Mouse (Mus musculus) cerebellum, adult (tissue): Measurements from ENCODE around the gene B3galt1.

Experiments
- ATAC-seq: cut with Nextera tagmentation; 2 replicates; pipeline ENCODE4 v1.9.2; 2017; ENCODE audit warnings: mild to moderate bottlenecking, moderate library complexity, mixed read lengths; ENCODE audit not compliant: insufficient number of reproducible peaks, low FRiP score, low TSS enrichment

The B3galt1 gene

DNA sequence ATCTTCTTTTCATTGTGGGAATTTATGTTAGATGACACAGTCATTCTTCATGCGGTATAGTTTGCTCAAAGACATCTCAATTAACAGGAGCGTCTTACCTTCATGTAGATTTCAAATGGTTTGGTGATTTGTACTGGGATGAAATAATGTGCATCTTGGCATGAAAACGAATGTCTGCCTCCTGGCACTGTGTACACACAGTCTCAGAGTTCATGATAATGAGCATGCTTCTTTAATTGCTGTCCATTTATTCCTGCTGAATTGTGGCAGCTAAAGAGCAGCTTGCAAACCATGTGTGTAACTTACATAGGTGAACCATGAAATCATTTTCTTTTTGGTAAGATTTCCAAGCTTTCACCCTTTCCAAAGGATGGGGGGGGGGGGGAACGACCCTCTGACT lies 112.0 kb downstream of the B3galt1 start:
- ATAC-seq: no peak

DNA sequence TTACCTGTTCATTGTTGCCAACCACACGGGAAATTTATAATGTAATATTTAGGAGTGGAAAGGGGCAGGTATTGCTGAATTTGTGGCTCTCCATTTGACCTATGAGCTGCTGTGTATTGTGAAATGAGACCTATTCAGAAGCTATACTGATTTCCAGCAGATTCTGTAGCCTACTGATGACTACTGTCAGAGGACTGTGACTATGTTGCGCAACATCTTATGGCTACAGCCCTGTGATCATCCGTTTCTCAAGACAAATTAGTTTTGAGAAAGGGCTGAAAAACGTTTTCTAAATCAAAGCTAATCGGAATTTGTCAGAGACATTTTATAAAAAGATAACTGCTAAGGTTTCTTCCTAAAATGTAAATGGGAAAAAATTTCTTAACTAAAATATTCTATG lies 158.6 kb downstream of the B3galt1 start:
- ATAC-seq: no peak

DNA sequence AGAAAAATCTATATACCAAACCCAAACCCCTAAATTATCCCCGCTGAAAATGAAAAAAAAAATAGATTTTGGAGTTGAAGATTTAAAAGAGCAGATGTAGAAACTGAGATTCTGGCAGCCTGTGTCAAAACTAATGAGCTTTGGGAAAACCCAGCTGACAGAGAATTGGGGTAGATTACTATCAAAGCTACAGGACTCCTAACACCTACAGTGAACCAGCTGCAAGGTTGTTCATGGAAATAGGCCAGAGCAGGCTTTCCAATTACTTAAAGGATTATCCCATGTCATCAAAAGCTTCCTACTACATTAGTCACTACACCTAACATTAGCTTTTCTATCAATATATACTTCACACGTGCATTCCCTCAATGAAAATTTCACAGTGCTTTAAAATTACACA lies 165.1 kb downstream of the B3galt1 start:
- ATAC-seq: no peak

DNA sequence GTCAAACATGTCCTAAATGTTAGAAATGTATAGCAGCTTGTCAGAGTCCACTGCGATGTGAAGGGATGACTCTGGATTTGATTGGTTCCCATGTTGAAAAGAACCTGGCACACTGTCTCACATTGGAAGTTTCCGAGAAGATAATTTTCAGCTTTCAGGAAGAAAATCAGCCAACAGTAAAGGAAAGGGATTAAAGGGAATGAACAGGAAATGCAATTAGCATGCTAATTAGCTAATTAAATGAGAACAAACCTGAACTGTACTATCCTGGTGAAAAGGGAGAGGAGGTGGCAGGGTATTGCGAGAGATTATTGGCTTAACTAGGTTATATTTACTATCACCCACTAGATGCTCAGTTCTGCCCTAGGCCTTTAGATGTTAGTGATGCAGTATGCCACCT lies 185.9 kb downstream of the B3galt1 start:
- ATAC-seq: no peak

DNA sequence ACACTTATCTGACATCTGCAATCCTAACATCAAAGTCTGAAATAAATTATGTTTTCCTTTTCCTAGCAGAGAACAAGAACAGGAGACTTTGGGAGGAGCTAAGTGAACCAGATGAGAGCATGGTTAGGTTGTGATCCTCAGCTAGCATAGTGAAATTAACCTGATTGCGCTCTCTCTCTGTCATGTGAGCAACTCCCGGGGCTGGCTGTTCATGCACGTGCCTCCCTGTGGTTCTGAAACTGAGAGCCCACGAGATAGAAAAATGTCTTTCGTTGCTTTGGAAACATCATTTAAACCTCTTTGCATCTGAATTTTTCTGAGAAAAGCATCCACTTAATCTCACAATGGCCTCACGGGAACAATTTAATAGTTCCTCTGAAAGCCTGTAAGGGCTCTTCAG lies 190.8 kb downstream of the B3galt1 start:
- ATAC-seq: no peak

DNA sequence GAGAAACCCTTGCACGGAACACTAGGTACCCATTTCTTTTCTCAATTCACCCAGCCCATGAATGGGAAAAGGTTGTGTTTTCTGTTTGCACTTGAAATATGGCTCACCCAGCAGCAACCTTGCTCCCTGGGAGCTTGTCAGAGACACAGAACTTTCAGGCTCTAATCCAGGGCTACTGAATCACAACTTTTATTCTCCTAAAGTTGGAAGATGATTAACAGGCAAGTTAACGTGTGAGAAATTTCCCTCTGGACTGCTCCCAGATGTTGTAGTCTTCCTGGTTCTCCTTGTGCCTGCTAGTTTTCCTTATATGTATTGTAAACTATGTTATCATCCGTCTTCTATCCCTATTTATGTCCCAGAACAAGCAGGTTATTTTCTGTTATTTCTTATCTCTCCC lies 221.9 kb downstream of the B3galt1 start:
- ATAC-seq: no peak

DNA sequence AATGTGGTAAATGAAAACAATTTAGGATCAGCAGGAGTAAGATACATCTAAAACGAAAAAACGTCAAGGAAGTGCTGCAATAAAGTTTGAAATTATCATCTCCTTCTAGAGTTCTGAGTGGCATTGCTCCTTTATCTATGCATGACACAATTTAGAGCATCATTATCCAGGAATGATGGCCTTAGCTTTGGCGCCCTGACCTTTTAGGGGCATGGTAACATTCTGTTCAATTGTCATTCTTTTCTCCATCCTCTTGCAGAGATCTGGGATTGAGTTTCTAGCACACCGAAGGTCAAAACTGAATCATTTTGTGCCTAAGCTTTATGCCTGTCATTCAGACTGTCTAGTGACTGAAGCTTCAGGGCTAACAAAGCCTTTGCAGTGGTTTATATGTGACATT lies 231.9 kb downstream of the B3galt1 start:
- no peak for ATAC-seq

DNA sequence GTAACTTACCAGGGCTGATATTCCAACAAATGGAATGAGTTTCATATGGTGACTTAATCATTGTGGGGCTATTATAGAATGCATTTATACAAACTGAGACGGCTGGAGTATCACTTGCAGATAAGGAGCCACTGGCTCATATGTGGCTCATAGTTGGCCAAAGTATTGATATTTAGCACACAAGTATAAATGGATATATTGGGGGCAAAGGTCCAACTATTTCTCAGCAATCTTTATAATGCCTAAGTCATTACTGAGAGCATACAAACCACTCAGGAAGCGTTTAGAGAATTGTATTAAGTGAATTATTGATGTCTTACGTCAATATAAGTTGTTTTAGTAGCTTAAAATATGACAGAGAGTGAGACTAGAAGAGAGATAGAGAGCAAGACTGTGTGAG lies 234.3 kb downstream of the B3galt1 start:
- no peak for ATAC-seq

DNA sequence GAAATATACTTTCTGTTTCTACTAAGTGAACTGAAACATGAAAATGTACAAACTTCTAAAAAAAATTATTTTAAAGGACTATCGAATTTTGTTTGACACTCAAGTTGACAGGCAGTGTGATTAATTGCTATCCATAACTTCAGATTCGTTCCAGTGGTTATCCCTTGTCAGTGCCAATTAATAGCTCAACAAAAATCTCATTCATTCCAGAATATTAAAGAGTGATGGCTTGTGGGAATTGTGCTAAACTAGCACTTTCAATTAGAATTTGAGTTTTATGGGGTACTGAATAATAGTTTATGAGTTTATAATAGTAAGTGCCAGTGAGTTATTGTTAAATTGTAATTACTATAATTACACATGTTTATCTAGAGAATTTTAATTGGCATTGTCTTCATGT lies 250.5 kb downstream of the B3galt1 start:
- no peak for ATAC-seq

DNA sequence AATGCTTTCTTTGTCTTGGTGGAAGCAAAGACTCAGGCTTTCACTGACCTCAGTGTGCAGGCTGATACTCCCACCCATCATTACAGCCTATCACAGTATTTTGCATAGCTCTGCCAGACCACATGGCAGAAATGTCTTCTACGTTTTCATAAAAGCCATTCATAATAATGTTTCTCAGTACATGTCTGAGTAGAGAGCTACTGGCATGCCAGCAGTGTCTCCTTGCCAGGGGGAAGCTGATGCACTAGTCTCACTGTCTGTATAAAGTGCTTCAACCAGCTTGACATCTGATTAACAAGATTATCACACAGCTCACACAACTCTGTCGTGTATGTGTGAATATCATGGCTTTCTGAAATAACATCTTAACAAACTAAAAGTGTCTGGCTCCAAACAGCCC lies 252.3 kb downstream of the B3galt1 start:
- ATAC-seq: no peak

DNA sequence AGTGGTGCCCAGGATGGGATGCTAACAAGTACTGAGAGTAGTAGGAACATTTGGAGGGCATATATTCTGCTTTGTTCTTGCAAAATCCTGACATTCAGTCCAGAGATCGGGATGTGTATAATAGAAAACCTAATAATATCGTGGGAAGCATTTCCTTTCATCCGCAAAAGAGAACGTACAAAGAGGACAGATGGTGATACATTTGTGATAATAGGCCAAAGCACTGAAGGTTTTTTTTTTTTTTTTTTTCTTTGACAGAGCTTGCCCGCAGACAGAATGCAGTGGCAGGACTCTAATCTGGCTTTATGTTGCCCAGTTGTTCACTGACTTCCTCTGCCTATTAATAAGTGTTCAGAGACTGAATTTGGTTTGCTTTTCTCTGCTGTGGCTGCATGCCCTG lies 256.7 kb downstream of the B3galt1 start:
- ATAC-seq: peak; percentile 49; the same call in 1 of the 2 replicates

DNA sequence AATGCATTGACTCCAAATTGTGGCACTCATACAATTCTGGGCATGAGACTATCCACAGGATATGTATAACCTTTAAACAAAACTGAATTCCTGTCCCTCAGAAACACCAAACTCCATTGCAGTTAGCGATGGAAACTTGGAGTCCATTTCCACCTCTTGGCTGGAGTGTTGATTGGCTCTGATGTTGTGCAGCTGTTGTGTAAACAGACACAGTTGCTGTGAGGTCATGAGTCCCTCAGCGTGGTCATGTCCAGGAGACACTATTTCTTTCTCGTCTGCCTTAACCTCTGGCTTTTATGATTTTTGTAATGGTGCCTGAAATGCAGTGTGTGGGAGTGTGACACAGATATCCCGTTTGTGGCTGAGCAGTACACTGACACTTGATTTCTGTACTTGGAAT lies 262.0 kb downstream of the B3galt1 start:
- ATAC-seq: no peak

DNA sequence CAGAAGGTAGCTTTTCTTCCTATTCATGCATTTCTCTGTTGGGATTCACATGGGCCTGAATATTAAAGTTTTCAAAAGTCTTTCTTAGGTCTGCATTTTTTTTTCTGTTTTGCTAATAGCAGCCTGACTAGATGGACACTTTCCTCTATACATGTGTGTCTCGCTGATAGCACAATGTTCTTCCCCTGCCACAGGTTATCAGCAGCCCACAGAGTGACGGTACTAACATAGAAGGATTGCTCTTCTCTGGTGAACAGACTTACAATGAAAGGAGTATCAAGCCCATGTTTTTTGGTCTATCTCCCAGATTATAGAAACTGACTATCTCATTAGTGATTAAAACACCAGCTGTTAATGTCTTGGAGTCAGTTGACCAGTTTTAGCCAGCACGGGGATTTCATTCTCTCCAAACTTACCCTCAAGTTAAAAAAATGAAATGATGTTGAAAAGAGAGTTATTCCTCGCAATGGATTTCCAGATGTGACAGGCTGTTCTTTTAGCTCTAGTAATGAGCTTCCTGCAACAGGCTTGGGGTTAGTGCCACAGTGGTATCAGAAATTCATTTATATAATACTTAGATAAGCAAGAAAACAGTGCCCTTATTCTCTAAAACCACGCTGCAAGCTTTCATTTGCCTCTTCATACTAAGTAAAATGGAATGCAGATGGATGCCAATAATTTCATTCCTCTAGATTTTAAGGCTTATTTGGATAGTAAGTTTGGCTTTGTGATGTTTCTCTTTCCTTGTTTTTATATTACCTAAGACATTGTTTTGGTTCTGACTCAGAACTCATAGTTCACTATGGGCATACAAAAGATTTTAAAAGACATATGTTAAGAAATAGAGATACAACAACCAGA lies 263.6 kb downstream of the B3galt1 start:
- no peak for ATAC-seq

DNA sequence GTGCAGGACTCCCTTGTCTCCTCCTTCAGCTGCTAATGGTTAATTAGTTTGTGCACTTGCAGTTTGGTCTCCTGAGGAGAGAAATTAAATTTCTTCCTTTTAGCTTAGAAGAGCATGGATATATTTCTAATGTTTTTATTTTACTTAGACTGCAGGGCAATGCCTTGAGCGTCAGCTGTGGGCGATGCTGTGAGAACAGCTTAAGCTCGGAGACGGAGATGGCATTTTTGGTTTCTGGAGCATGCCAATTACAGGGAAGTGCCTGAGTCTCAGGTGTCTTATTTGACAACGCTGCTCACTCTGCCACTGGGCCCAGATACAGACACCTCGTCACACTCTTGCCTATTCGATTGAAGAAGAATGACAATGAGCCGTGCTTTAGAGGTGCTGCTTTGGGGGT lies 282.1 kb downstream of the B3galt1 start:
- no peak for ATAC-seq

DNA sequence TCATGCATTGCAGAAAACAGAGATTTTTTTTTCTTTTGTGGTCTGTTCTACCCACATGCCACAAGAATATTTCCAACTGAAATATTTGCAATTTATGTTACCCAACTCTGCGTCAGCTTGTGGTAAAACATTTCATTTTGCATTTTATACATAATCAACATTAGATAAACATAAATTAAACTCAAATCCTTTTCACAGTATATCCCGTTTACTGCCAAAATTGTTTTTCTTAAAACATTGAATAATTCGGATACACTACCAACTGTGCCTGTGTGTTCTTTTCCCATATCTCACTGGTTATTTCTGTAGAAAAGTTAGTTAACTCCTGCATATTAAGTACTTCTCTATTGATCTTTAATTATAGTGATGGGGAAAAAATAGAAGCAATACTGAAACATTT lies 285.1 kb downstream of the B3galt1 start:
- no peak for ATAC-seq

DNA sequence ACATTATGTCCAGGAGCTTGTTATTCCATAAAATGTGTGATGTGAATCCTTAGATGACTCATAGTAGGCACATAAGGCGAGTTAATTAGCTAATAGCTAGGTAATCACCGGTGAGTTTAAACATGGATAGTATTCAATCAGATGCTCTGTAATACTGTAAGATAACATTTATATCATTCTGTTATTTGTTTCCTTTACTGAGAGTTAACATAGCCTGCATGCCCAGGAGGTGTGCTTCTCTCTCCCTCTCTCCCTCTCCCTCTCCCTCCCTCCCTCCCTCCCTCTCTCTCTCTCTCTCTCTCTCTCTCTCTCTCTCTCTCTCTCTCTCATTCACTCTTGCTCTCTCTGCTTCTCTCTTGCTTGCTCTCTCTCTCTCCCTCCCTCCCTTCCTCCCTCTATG lies 292.7 kb downstream of the B3galt1 start:
- no peak for ATAC-seq

DNA sequence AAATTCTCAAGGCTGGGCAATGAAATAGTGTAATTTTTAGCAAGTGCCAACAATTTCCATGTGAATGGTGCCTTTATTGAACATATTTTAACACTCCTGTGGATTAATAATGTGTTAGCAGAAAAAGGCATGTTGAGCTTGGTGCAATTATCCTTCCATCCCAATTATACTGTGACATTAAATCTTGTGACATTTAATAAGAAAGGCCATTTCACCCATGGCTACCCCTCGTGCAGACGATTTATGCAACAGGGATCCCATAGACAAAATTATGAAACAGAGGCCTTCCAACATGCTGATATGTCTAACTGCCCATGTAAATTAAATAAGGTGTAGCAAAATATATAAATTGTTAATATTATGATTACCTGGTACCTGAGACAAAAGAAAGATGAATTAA lies 293.3 kb downstream of the B3galt1 start:
- ATAC-seq: no peak

DNA sequence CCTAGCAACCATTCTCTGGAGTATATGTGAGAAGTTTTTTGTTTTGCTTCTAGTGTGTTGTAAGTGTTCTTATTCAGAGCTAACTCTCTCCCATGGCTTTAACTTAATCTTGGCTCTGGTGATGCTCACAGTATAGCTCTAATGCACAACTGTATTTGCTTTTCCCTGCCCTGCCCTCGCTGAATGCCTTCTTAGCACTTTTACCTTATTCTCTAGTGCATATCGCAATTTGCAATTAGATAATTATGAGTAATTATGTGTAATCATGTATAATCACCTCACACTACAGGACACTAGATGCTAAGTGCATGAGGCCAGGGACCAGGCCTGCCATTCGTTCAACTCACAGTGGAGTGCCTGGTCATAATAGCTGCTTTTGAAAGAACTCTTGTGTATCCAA lies 307.7 kb downstream of the B3galt1 start:
- ATAC-seq: no peak

DNA sequence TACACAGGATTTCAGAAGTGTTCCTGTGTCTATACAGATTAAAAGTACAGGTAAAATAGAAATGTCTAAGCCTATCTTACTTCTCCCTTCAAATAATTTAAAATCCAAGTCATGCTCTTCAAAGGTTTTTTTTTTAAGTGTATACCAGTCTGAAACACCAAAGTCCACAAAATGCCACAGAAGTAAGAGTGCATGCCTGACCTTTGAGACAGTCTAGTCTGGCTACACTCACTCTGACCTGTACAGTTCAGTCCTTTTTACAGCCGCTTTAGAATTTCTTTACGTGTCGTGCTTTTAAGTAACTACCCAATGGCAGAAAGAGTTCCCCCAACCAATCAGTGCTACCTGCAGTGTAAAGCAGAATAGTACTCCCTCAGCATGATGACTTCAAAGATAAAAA lies 314.2 kb downstream of the B3galt1 start:
- no peak for ATAC-seq

DNA sequence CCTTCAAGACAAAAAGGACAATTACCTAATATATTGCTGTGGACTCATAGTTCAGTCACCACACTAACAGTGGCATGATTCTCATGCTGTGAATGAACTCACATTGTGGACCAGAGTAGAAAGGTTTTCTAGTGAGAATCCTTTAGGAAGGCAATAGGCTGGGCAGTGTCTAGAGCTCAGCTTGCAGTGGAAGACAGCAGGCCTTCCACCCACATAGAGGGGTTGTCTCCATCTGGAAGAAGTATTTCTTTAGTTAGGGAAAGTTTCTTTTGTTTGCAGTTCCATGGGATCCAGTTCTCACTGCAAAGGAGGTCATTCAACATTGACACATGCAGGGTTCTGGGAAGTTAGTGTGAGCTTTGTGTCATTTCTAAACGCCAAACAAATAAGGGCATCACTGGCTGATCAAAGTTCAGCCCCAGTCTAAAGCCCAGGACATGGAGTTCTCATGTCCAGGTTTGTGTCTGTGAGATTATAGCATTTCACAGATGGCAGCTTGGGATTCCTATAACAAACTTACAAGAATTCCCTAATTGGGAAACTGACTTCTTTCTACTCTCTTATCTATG lies 316.1 kb downstream of the B3galt1 start:
- ATAC-seq: no peak

DNA sequence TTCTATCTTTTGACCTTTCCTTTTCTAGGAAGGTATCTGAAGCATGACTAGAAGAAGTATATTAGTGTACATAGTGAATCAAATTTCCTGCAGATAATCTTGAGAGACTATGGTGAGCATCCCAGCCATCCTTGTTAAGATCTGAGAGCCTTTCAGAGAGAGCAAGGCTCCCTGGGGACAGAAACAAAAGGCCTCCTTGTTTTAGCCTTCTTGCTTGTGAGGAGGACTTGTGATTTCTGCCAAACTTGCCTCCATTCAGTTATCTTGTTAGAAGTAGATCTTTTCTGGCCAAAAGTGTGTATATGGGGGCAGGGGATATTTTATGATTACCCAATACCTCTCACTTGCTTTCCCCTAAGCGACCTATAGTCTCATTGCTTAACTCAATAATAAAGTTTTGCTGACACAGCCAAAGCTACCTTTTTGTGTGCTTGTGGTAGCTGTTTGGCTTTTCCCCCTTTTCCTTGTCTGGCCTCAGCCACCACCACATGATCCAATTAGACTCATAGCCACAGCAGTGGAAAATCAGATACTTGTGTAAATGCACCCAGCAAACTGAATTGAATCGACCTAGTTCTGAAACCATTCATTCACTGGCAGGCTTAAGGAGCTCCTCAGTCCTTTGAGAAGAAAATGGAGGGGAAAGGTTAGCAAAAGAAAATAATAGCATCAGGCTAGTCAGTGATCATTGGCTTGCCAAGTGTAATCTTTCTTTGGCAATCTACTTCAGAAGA lies 332.5 kb downstream of the B3galt1 start:
- ATAC-seq: no peak

DNA sequence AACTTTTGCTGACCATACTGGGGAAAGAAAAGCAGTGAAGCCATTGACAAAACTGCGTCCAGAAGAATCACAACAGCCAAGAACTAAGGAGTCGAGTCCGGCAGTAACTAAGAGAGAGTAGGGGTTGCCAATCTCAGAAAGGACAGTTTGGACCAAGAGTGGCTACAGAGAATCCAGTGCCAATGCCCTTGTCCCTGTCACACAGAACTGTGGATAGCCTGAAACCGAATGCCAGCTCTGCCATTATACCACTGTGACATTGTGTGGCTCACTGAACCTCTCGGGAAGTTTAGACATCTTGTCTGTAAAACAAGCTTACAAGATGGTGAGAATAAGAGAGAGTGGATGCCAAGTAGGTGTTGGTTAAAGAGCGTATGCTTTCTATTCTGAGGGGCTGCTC lies 335.9 kb downstream of the B3galt1 start:
- no peak for ATAC-seq
